In the genomic region with DNA sequence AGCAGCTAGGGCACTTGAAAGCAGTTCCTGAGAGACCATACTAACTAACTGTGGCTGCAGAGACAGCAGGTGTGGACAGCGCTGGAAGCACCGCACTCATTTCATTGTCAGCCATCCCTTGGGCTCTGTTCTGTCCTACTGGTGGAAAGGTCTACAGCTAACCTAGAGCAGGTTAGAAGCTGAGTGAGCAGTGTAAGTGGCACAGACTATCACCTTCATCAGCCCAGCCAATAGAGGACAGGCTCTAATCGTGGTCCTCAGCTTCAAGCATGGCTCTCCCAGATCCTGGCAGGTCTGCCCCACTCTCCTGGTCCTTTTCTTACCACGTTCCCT, we compare ENCODE assay signal across 9 mouse cellular contexts. TPM values are rescaled to one million over a fixed set of nuclear protein-coding genes. Genes with fewer than 3 reads are reported as not detected.
DNase-seq lines count a peak whose midpoint lies in the region; ATAC-seq and TF ChIP-seq lines count a peak whose summit lies in the region.
"Had no signal": no experiment of that assay in that cellular context is flagged by ENCODE, and none has a peak within 500 bp of the region (broad histone marks: within the 10 kb centered on the region; RNA-seq: fewer than 3 reads in every experiment).

No protein-coding gene starts in this region.

- H3K27ac ChIP-seq in lung, embryonic 16.5 days (ENCODE audit: low read length): peak overlapping the region; percentile 57
- H3K27ac ChIP-seq in forebrain, postnatal 0 days (ENCODE audit: low read depth, low read length): no peak overlapping the region
- H3K27ac ChIP-seq in limb, embryonic 15.5 days: peak overlapping the region; percentile 85
- no peak overlapping the region for H3K27ac ChIP-seq in neural tube, embryonic 15.5 days (replicated peaks)
- no peak overlapping the region for H3K27ac ChIP-seq in cerebellum, adult 2 months (ENCODE audit: insufficient read depth, low read length)

- no peaks in the 10 kb centered on the region for H3K36me3 ChIP-seq in lung, embryonic 16.5 days (ENCODE audit: control insufficient read depth, insufficient read depth, low read length)
- no peaks in the 10 kb centered on the region for H3K36me3 ChIP-seq in forebrain, postnatal 0 days (ENCODE audit: insufficient read depth)
- H3K36me3 ChIP-seq in limb, embryonic 15.5 days: no peaks in the 10 kb centered on the region
- H3K36me3 ChIP-seq in neural tube, embryonic 15.5 days: no peaks in the 10 kb centered on the region

- WGBS in lung, embryonic 16.5 days: 54% methylated on average over 4 of the region's 4 CpGs
- 48% methylated on average over 4 of the region's 4 CpGs for WGBS in forebrain, postnatal 0 days
- WGBS in limb, embryonic 15.5 days: 56% methylated on average over 4 of the region's 4 CpGs
- 65% methylated on average over 4 of the region's 4 CpGs for WGBS in neural tube, embryonic 15.5 days
- WGBS in cerebellum, adult 2 months: 14% methylated on average over 4 of the region's 4 CpGs

- H3K4me3 ChIP-seq in lung, embryonic 16.5 days (ENCODE audit: low read length): peak overlapping the region; percentile 6; the same call in 1 of the 2 replicates
- H3K4me3 ChIP-seq in forebrain, postnatal 0 days (ENCODE audit: low read depth, low read length): no peak overlapping the region
- 0 out of 2 replicates have a peak overlapping the region, but pooled peaks have one; percentile 9 for H3K4me3 ChIP-seq in limb, embryonic 15.5 days
- H3K4me3 ChIP-seq in neural tube, embryonic 15.5 days (replicated peaks): no peak overlapping the region
- H3K4me3 ChIP-seq in cerebellum, adult 2 months (replicated peaks; ENCODE audit: insufficient read depth, low read depth, low read length): no peak overlapping the region

- no peak for DNase-seq in lung, postnatal 4 days
- no peak for DNase-seq in forebrain, postnatal 0 days
- DNase-seq in right cerebral cortex, adult 18-20 months: no peak
- no peak for DNase-seq in cerebellum, adult 2 months
- no peak for DNase-seq in gastrocnemius, postnatal 14 days
- DNase-seq: thymus, postnatal 4 days had no signal

- no peak for TF ChIP-seq CTCF in forebrain, postnatal 0 days (IDR thresholded peaks at IDR 0.05; ENCODE audit: low read depth)
- TF ChIP-seq CTCF in cerebellum, adult 2 months (IDR thresholded peaks at IDR 0.05; ENCODE audit: borderline replicate concordance, insufficient read depth, low read depth, low read length): no peak

- peak overlapping the region; percentile 40 for H3K4me2 ChIP-seq in lung, embryonic 16.5 days (ENCODE audit: low read depth, low read length)
- H3K4me2 ChIP-seq in forebrain, postnatal 0 days (ENCODE audit: low read depth): peak overlapping the region; percentile 35
- H3K4me2 ChIP-seq in limb, embryonic 15.5 days: peak overlapping the region; percentile 27
- peak overlapping the region; percentile 45 for H3K4me2 ChIP-seq in neural tube, embryonic 15.5 days

- intact Hi-C loops in gastrocnemius, postnatal 14 days (cut with DNase I; ENCODE audit: low total_unique reads): no loop called here

- peak overlapping the region; percentile 24; the same call in 1 of the 2 replicates for H3K9ac ChIP-seq in lung, embryonic 16.5 days (ENCODE audit: low read length)
- peak overlapping the region; percentile 18; the same call in 1 of the 2 replicates for H3K9ac ChIP-seq in forebrain, postnatal 0 days
- no peak overlapping the region for H3K9ac ChIP-seq in limb, embryonic 15.5 days
- H3K9ac ChIP-seq in neural tube, embryonic 15.5 days (replicated peaks): no peak overlapping the region

- ATAC-seq in lung, embryonic 16.5 days (ENCODE audit: low read depth): no peak
- no peak for ATAC-seq in forebrain, postnatal 0 days
- ATAC-seq in limb, embryonic 15.5 days (ENCODE audit: insufficient number of reproducible peaks, low FRiP score, low TSS enrichment, low read depth): no peak
- peak; percentile 41; the same call in 1 of the 2 replicates for ATAC-seq in neural tube, embryonic 15.5 days (ENCODE audit: low FRiP score)

- H3K4me1 ChIP-seq in lung, embryonic 16.5 days (replicated peaks; ENCODE audit: control insufficient read depth, insufficient read depth, low read length): peaks cover 12% of the 10 kb centered on the region
- H3K4me1 ChIP-seq in forebrain, postnatal 0 days (ENCODE audit: insufficient read depth): peaks cover 6% of the 10 kb centered on the region
- H3K4me1 ChIP-seq in limb, embryonic 15.5 days: peaks cover 13% of the 10 kb centered on the region
- peaks cover 10% of the 10 kb centered on the region for H3K4me1 ChIP-seq in neural tube, embryonic 15.5 days
- no peaks in the 10 kb centered on the region for H3K4me1 ChIP-seq in cerebellum, adult 2 months (ENCODE audit: control insufficient read depth, insufficient read depth, low read length)

- H3K27me3 ChIP-seq in lung, embryonic 16.5 days (ENCODE audit: control insufficient read depth, insufficient read depth, low read depth, low read length): no peaks in the 10 kb centered on the region
- no peaks in the 10 kb centered on the region for H3K27me3 ChIP-seq in forebrain, postnatal 0 days (ENCODE audit: insufficient read depth, low read length)
- H3K27me3 ChIP-seq in limb, embryonic 15.5 days: no peaks in the 10 kb centered on the region
- no peaks in the 10 kb centered on the region for H3K27me3 ChIP-seq in neural tube, embryonic 15.5 days (replicated peaks)
- H3K27me3 ChIP-seq in cerebellum, adult 2 months (ENCODE audit: control insufficient read depth, insufficient read depth, low read length): no peaks in the 10 kb centered on the region

- no peaks in the 10 kb centered on the region for H3K9me3 ChIP-seq in lung, embryonic 16.5 days (ENCODE audit: control insufficient read depth, low read length)
- no peaks in the 10 kb centered on the region for H3K9me3 ChIP-seq in forebrain, postnatal 0 days (ENCODE audit: low read length)
- H3K9me3 ChIP-seq in limb, embryonic 15.5 days: no peaks in the 10 kb centered on the region
- no peaks in the 10 kb centered on the region for H3K9me3 ChIP-seq in neural tube, embryonic 15.5 days (replicated peaks)

- TF ChIP-seq POLR2A in cerebellum, adult 2 months (IDR thresholded peaks at IDR 0.05; ENCODE audit: borderline replicate concordance, insufficient read depth, low read length): no peak

RNA-seq across cellular contexts. Expression of a gene that starts 37.3 kb away (rescaled TPM):
- polyA plus RNA-seq in lung, embryonic 16.5 days (2015; fragmentation: Nextera tagmentation; extraction: Ambion mirVana): 65.8 and 67.2 TPM in 2 replicates
- 87.0 and 88.5 TPM in 2 replicates for total RNA-seq in forebrain, postnatal 0 days (2014; rRNA removed)
- polyA plus RNA-seq in forebrain, postnatal 0 days (2015; fragmentation: Nextera tagmentation; extraction: Ambion mirVana): 88.1 and 98.5 TPM in 2 replicates
- 79.0 and 82.2 TPM in 2 replicates for polyA plus RNA-seq in limb, embryonic 15.5 days (2015; fragmentation: Nextera tagmentation; extraction: Ambion mirVana)
- 109 and 115 TPM in 2 replicates for polyA plus RNA-seq in neural tube, embryonic 15.5 days (2015; fragmentation: Nextera tagmentation; extraction: Ambion mirVana)
- polyA plus RNA-seq in cerebellum, adult 2 months (2012; rRNA removed): 58.6 and 61.7 TPM in 2 replicates
- 10 to 100 TPM; 28.3 to 30.5 TPM for total RNA-seq in gastrocnemius, postnatal 14 days (2021)

RNA-seq across cellular contexts. Expression of a gene that starts 46.3 kb away (rescaled TPM):
- 0.57 and 0.70 TPM in 2 replicates for polyA plus RNA-seq in lung, embryonic 16.5 days (2015; fragmentation: Nextera tagmentation; extraction: Ambion mirVana)
- total RNA-seq in forebrain, postnatal 0 days (2014; rRNA removed): 2.1 and 2.9 TPM in 2 replicates
- 0.64 and 0.80 TPM in 2 replicates for polyA plus RNA-seq in forebrain, postnatal 0 days (2015; fragmentation: Nextera tagmentation; extraction: Ambion mirVana)
- 3.9 and 4.0 TPM in 2 replicates for polyA plus RNA-seq in limb, embryonic 15.5 days (2015; fragmentation: Nextera tagmentation; extraction: Ambion mirVana)
- polyA plus RNA-seq in neural tube, embryonic 15.5 days (2015; fragmentation: Nextera tagmentation; extraction: Ambion mirVana): 0.33 and 0.36 TPM in 2 replicates
- polyA plus RNA-seq in cerebellum, adult 2 months (2012; rRNA removed): 0.18 and 0.25 TPM in 2 replicates
- total RNA-seq in gastrocnemius, postnatal 14 days (2021): under 1 TPM; 0.04 to 0.25 TPM

Comparison
In these comparisons a context has a peak if more than half of its experiments do, and no peak if none do; other contexts are left out.
1. H3K27ac ChIP-seq: peak in lung, embryonic 16.5 days (single experiment) and limb, embryonic 15.5 days (single experiment); none in forebrain, postnatal 0 days (single experiment), neural tube, embryonic 15.5 days (single experiment) and cerebellum, adult 2 months (single experiment).
2. H3K4me3 ChIP-seq: peak in lung, embryonic 16.5 days (single experiment) and limb, embryonic 15.5 days (single experiment); none in forebrain, postnatal 0 days (single experiment), neural tube, embryonic 15.5 days (single experiment) and cerebellum, adult 2 months (single experiment).
3. H3K9ac ChIP-seq: peak in lung, embryonic 16.5 days (single experiment) and forebrain, postnatal 0 days (single experiment); none in limb, embryonic 15.5 days (single experiment) and neural tube, embryonic 15.5 days (single experiment).
4. Peak in every context shown above with its lines, with median percentiles within 50 percentile points of each other: H3K4me2 ChIP-seq.